ENCODE assay signal across 20 mouse cellular contexts in genomic region chr4:128895841-128896240, GRCm38 (mm10). TPM values are rescaled to one million over a fixed set of nuclear protein-coding genes. Genes with fewer than 3 reads are reported as not detected.
DNase-seq lines count a peak whose midpoint lies in the region; ATAC-seq and TF ChIP-seq lines count a peak whose summit lies in the region.
"Had no signal": no experiment of that assay in that cellular context is flagged by ENCODE, and none has a peak within 500 bp of the region (broad histone marks: within the 10 kb centered on the region; RNA-seq: fewer than 3 reads in every experiment).

No protein-coding gene starts in this region.

- no peak for TF ChIP-seq CTCF in midbrain, postnatal 0 days (IDR thresholded peaks at IDR 0.05)

- no peak overlapping the region for H3K4me2 ChIP-seq in midbrain, postnatal 0 days (ENCODE audit: low read depth, low read length, poor library complexity, severe bottlenecking)
- H3K4me2 ChIP-seq: embryonic facial prominence, embryonic 12.5 days; forebrain, embryonic 13.5 days; forebrain, embryonic 15.5 days had no signal

- no peaks in the 10 kb centered on the region for H3K9me3 ChIP-seq in midbrain, postnatal 0 days (ENCODE audit: low read length)
- H3K9me3 ChIP-seq: embryonic facial prominence, embryonic 10.5 days; embryonic facial prominence, embryonic 12.5 days; forebrain, embryonic 13.5 days; forebrain, embryonic 15.5 days; G1E had no signal

- H3K4me1 ChIP-seq in midbrain, postnatal 0 days (ENCODE audit: insufficient read depth, low read length), result peaks cover 9% of the 10 kb centered on the region

- intact Hi-C loops in heart, postnatal 36 days (cut with DNase I), result no loop called here

- H3K4me3 ChIP-seq in midbrain, postnatal 0 days (ENCODE audit: low read depth, low read length), result no peak overlapping the region
- H3K4me3 ChIP-seq: embryonic facial prominence, embryonic 10.5 days; embryonic facial prominence, embryonic 12.5 days; forebrain, embryonic 13.5 days; forebrain, embryonic 15.5 days had no signal

- H3K27ac ChIP-seq in midbrain, postnatal 0 days (ENCODE audit: low read depth, low read length), result no peak overlapping the region
- H3K27ac ChIP-seq: forebrain, embryonic 13.5 days; forebrain, embryonic 15.5 days had no signal

- DNase-seq in cerebellum, adult 11-12 months, result peak; percentile 54
- DNase-seq in cerebellum, adult 8-10 months, result peak; percentile 34
- no peak for DNase-seq in cerebellum, adult 11 months
- peak; percentile 60 for DNase-seq in cerebellum, adult 9-11 months
- peak; percentile 11 to 25 for DNase-seq in cerebellum, postnatal 36 days
- DNase-seq in heart, postnatal 36 days, result no peak
- DNase-seq in midbrain, postnatal 0 days (ENCODE audit: low spot score), result no peak
- DNase-seq: adrenal gland, postnatal 10 days; adrenal gland, postnatal 25 days; B cell, adult 2 months; forebrain, postnatal 0 days had no signal

- no peaks in the 10 kb centered on the region for H3K27me3 ChIP-seq in midbrain, postnatal 0 days (ENCODE audit: insufficient read depth, low read length)
- H3K27me3 ChIP-seq: CH12.LX; embryonic facial prominence, embryonic 12.5 days; forebrain, embryonic 15.5 days; Patski had no signal

- WGBS in midbrain, postnatal 0 days, result 89% methylated on average over 4 of the region's 4 CpGs

- H3K36me3 ChIP-seq in midbrain, postnatal 0 days (ENCODE audit: insufficient read depth, low read length), result no peaks in the 10 kb centered on the region
- H3K36me3 ChIP-seq: forebrain, embryonic 15.5 days; G1E had no signal

- no peak overlapping the region for H3K9ac ChIP-seq in midbrain, postnatal 0 days (replicated peaks; ENCODE audit: low read length, poor library complexity, severe bottlenecking)
- H3K9ac ChIP-seq: embryonic facial prominence, embryonic 12.5 days; forebrain, embryonic 13.5 days; forebrain, embryonic 15.5 days; forebrain, postnatal 0 days had no signal

- ATAC-seq in cerebellum, adult (ENCODE audit: insufficient number of reproducible peaks, low FRiP score, low TSS enrichment), result no peak
- no peak for ATAC-seq in midbrain, postnatal 0 days (ENCODE audit: low FRiP score)
- ATAC-seq: CD4-positive, CD25-positive, alpha-beta regulatory T cell, adult 4 months; forebrain, embryonic 13.5 days; forebrain, embryonic 15.5 days; forebrain, postnatal 0 days; Patski had no signal

RNA-seq across cellular contexts. Expression of gene Trim62, which starts 12.5 kb away (rescaled TPM):
- 1 to 10 TPM; 1.5 to 2.1 TPM for total RNA-seq in heart, postnatal 36 days (2021)
- 22.3 and 25.2 TPM in 2 replicates for total RNA-seq in midbrain, postnatal 0 days (2014; rRNA removed)
- polyA plus RNA-seq in midbrain, postnatal 0 days (2015; fragmentation: Nextera tagmentation; extraction: Ambion mirVana), result 25.9 and 26.8 TPM in 2 replicates
- polyA plus RNA-seq: G1E had no signal

Comparison
In these comparisons a context has a peak if more than half of its experiments do, and no peak if none do; other contexts are left out.
1. DNase-seq: peak in cerebellum, adult 11-12 months (single experiment), cerebellum, adult 8-10 months (single experiment), cerebellum, adult 9-11 months (single experiment) and cerebellum, postnatal 36 days (2 of 2); none in cerebellum, adult 11 months (single experiment), heart, postnatal 36 days (0 of 2) and midbrain, postnatal 0 days (single experiment).